8 mouse cellular contexts compared by ENCODE assay signal in the genomic region with DNA sequence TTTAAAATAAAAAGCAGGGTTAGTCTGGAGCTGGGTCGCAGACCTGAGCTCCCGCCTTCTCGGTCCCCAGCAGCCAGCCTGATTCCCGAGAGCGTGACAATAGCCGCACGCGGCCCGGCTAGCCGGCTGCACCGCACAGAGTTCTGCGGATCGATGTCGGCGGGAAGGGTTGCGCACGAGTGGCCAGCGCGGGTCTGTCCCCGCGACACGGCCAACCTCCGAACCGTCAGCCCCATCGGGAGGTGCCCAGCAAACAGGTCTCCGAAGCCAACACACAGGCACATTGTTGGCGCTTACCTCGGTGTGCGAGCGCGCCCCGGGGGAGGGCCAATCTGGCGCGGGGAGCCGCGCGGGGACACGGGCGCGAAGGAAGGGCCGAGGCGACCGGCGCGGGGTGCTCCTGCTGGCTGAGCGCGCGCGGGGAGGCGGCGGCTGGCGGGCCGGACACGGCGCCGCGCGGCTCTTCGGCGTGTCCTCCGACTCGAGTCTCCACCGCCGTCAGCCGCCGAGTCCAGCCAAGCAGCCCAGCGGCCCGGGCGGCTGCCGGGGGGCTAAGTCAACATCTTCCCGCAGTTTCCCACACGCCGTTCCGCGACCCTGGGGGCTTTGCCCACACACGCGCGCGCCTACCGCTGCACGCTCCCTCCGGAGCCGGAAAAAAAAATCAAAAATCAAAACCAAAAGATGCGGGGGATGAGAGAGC. TPM values are rescaled to one million over a fixed set of nuclear protein-coding genes. Genes with fewer than 3 reads are reported as not detected.
DNase-seq lines count a peak whose midpoint lies in the region; ATAC-seq lines count a peak whose summit lies in the region.

No protein-coding gene starts in this region.

- H3K4me2 ChIP-seq in forebrain, embryonic 11.5 days (ENCODE audit: low read depth, low read length, severe bottlenecking), result peak overlapping the region; percentile 70
- peak overlapping the region; percentile 81 for H3K4me2 ChIP-seq in hindbrain, embryonic 13.5 days
- peak overlapping the region; percentile 92 for H3K4me2 ChIP-seq in liver, embryonic 12.5 days

- no peaks in the 10 kb centered on the region for H3K36me3 ChIP-seq in forebrain, embryonic 11.5 days (ENCODE audit: control insufficient read depth, insufficient read depth, low read length)
- no peaks in the 10 kb centered on the region for H3K36me3 ChIP-seq in hindbrain, embryonic 13.5 days
- H3K36me3 ChIP-seq in liver, embryonic 12.5 days, result no peaks in the 10 kb centered on the region

- no peak for ATAC-seq in forebrain, embryonic 11.5 days (replicated peaks; ENCODE audit: low FRiP score)
- ATAC-seq in hindbrain, embryonic 13.5 days (ENCODE audit: low FRiP score), result peak; percentile 9
- ATAC-seq in liver, embryonic 12.5 days, result no peak
- ATAC-seq in megakaryocyte-erythroid progenitor cell, adult 5-6 weeks (replicated peaks; ENCODE audit: low FRiP score, low TSS enrichment, poor library complexity, severe bottlenecking), result no peak

- peak; percentile 23 to 69 for DNase-seq in layer of hippocampus, postnatal 10 days (ENCODE audit: low spot score in 2 of 2)
- no peak for DNase-seq in layer of hippocampus, adult 9-10 months (ENCODE audit: low spot score)
- peak; percentile 59 for DNase-seq in adrenal gland, adult 18-20 months (ENCODE audit: low spot score in 2 of 2)
- DNase-seq in forebrain, embryonic 11.5 days (ENCODE audit: low spot score), result peak; percentile 77
- peak; percentile 72 for DNase-seq in neural tube, embryonic 10.5 days (ENCODE audit: extremely low spot score, low spot score)

- peaks cover 8% of the 10 kb centered on the region for H3K4me1 ChIP-seq in forebrain, embryonic 11.5 days (replicated peaks; ENCODE audit: control insufficient read depth, insufficient read depth, low read length)
- H3K4me1 ChIP-seq in hindbrain, embryonic 13.5 days (replicated peaks), result peaks cover 24% of the 10 kb centered on the region
- peaks cover 48% of the 10 kb centered on the region for H3K4me1 ChIP-seq in liver, embryonic 12.5 days

- peak overlapping the region; percentile 97 for H3K4me3 ChIP-seq in forebrain, embryonic 11.5 days (ENCODE audit: low read depth, low read length)
- H3K4me3 ChIP-seq in hindbrain, embryonic 13.5 days, result peak overlapping the region; percentile 97
- H3K4me3 ChIP-seq in liver, embryonic 12.5 days, result peak overlapping the region; percentile 71

- H3K27ac ChIP-seq in forebrain, embryonic 11.5 days (ENCODE audit: low read depth, low read length), result peak overlapping the region; percentile 99
- peak overlapping the region; percentile 99 for H3K27ac ChIP-seq in hindbrain, embryonic 13.5 days
- H3K27ac ChIP-seq in liver, embryonic 12.5 days, result peak overlapping the region; percentile 81

- H3K9ac ChIP-seq in forebrain, embryonic 11.5 days (ENCODE audit: low read length), result peak overlapping the region; percentile 98
- H3K9ac ChIP-seq in hindbrain, embryonic 13.5 days, result peak overlapping the region; percentile 99
- peak overlapping the region; percentile 71 for H3K9ac ChIP-seq in liver, embryonic 12.5 days

- WGBS in forebrain, embryonic 11.5 days, result under 1% methylated on average over 57 of the region's 84 CpGs
- under 1% methylated on average over 82 of the region's 84 CpGs for WGBS in hindbrain, embryonic 13.5 days
- WGBS in liver, embryonic 12.5 days (ENCODE audit: insufficient replicate concordance), result under 1% methylated on average over 60 of the region's 84 CpGs

- no peaks in the 10 kb centered on the region for H3K9me3 ChIP-seq in forebrain, embryonic 11.5 days (ENCODE audit: control insufficient read depth, low read length)
- no peaks in the 10 kb centered on the region for H3K9me3 ChIP-seq in hindbrain, embryonic 13.5 days
- no peaks in the 10 kb centered on the region for H3K9me3 ChIP-seq in liver, embryonic 12.5 days (replicated peaks)

- no peaks in the 10 kb centered on the region for H3K27me3 ChIP-seq in forebrain, embryonic 11.5 days (ENCODE audit: control insufficient read depth, insufficient read depth, low read length)
- no peaks in the 10 kb centered on the region for H3K27me3 ChIP-seq in hindbrain, embryonic 13.5 days
- peaks cover 55% of the 10 kb centered on the region for H3K27me3 ChIP-seq in liver, embryonic 12.5 days (replicated peaks)

RNA-seq across cellular contexts. Expression of gene Adgrl2, which starts 1.9 kb away (rescaled TPM):
- 100 to 1,000 TPM in 1 of 2 experiments, 10 to 100 TPM in 1; 92.4 to 107 TPM for total RNA-seq in layer of hippocampus, postnatal 10 days (2021)
- total RNA-seq in adrenal gland, adult 18-20 months (2021), result 10 to 100 TPM; 43.4 to 55.1 TPM
- polyA plus RNA-seq in forebrain, embryonic 11.5 days (2014; fragmentation: Nextera tagmentation; extraction: Ambion mirVana), result 112 and 116 TPM in 2 replicates
- 109 and 116 TPM in 2 replicates for polyA plus RNA-seq in hindbrain, embryonic 13.5 days (2015; fragmentation: Nextera tagmentation; extraction: Ambion mirVana)
- 11.5 and 13.3 TPM in 2 replicates for polyA plus RNA-seq in liver, embryonic 12.5 days (2016; fragmentation: Nextera tagmentation; extraction: Ambion mirVana)
- 36.7 and 50.0 TPM in 2 replicates for total RNA-seq in megakaryocyte-erythroid progenitor cell, adult 5-6 weeks (2014; fragmentation: Nextera tagmentation)
- 18.9 and 32.1 TPM in 2 replicates for total RNA-seq in megakaryocyte-erythroid progenitor cell, adult 5-6 weeks (2017)
